Mouse (Mus musculus): Measurements from ENCODE around the gene Mlph. TPM values are rescaled to one million over a fixed set of nuclear protein-coding genes. Genes with fewer than 3 reads are reported as not detected.

Gene Mlph
- polyA plus RNA-seq, 1 experiment from 2014 or later, result 0.14 TPM

Other genes with a start within 250 kb of the Mlph start
- gene Col6a3, start 71.1 kb upstream of the Mlph start, polyA plus RNA-seq (2016; fragmentation: Nextera tagmentation; extraction: Ambion mirVana), result 4.1 and 4.7 TPM in 2 replicates
- gene Prlh, start 38.0 kb downstream of the Mlph start, polyA plus RNA-seq (2016; fragmentation: Nextera tagmentation; extraction: Ambion mirVana), result not detected in 2 replicates
- gene Rab17, start 54.6 kb downstream of the Mlph start, polyA plus RNA-seq (2016; fragmentation: Nextera tagmentation; extraction: Ambion mirVana), result 0.25 and 0.35 TPM in 2 replicates
- 18.3 and 21.9 TPM in 2 replicates for gene Lrrfip1, start 83.7 kb downstream of the Mlph start, polyA plus RNA-seq (2016; fragmentation: Nextera tagmentation; extraction: Ambion mirVana)
- 0.57 and 0.58 TPM in 2 replicates for gene Rbm44, start 230.0 kb downstream of the Mlph start, polyA plus RNA-seq (2016; fragmentation: Nextera tagmentation; extraction: Ambion mirVana)